Mouse (Mus musculus) layer of hippocampus, adult 18-20 months (tissue): ENCODE measurements at regions not wholly inside any gene's neighbourhood (a gene's known extent, or its start where the extent isn't known, plus 50 kb on each side); places are given as distances from the start of the nearest gene placed in this dataset.
A peak's percentile ranks its signal among the peaks of the same experiment; 100 is the strongest.

Experiments used
- DNase-seq, 2 experiments: peaks; one replicate each; pipeline ENCODE4 v3.0.0; 2022; ENCODE audit warnings: low spot score in 2 of 2

DNA sequence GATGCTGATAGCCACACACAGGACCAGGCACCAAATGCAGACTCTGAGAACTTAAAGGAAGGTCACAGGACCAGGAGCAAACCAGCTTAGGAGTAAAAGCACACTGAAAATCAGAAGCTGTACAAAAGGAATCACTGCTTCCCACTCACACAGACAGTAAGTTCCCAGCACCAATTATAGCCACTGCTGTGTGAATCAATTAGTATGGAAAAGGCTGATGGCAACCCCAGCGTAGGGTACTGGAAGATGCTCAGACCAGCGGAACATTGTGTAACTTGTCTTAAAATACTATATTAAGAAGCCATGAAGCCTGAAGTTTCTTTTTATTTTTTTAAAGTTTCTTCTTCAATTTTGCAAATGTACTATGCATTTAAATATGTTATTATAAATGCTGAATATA, 115.8 kb downstream of the Lnpk start:
- no peak for DNase-seq

DNA sequence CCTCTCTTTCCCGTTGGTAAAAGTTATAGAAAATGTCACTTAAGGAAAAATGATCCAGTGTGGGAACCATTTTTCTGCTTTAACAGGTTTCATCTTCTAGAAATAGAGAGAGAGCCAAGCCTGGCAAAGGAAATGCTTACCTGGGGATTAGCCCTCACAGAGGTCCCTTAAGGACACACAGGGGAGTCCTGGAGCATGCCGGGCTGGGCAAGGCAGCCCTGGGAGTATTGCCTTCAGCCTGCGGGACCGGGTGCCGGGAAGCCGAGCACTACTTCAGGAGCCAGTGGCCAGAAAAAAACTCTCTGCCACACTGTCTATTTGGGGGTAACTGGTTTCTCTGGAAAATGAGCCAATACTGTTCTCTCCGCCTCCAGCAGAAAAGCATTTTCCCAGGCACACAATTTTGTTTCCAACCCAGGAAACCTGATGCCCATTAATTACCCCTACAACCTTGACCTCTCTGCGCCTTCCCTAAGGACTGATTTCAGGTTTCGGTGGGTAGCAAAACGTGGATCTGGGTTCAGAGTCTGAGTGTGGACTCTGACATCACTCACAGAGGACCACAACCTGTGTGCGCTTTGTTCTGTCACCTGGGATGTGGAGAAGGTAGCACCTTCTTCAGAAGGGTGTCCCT, 117.9 kb downstream of the Lnpk start:
- DNase-seq, result no peak

DNA sequence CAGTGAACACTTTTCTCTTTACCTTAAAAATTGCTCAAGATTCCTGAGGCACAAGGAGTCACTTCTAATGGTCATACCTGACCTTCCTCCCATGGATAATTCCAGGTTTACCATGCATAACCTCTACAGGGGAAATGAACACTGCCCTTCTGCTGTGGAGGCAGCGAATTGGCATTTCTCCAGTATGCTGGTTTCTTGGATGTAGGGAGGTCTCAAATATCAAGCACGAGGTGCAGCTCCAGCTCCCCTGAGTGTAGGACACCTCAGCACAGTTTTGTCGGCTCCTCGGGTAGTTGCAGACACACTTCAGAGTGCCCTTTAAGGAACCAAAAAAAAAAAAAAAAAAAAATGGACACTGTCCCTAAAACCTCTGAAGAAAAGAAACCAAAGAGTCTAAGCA, 124.8 kb downstream of the Lnpk start:
- no peak for DNase-seq

DNA sequence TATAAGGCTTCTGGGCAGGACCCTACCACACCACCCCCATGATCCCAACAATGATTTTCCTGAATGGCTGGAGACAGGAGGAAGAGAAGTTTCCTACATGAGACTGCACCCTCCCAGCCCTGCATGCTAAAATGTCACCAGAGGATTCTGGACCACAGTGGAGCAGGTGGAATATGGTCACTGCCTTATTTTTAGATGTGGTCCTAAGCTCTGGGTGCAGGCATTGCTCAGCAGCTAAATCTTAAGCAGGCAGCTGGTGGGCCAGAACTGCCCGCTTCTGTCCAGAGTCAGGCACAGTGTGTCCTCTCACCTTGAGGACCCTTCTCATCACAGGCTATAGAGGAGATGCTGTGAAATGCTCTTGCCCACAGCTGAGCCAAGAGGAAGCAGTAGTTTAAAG, 126.6 kb downstream of the Lnpk start:
- DNase-seq, result no peak

DNA sequence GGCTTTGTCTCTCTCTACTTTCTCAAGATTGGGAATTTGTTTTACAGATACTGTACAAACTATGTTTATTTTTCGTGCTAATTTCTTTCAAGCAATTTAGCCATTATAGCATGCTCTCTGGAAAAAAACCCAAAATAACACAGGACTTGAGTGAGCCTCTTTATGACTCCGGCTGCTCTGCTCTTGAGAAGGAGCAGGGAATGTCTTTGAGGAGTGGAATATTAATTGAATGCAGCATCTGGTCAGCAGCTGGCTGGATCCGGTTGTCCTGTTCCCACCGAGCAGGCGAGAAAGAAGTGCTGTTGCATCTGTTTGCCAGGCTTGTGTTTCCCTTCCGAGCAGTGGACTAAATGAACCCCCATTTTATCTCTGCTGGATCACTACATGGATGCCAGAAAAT, 127.7 kb downstream of the Lnpk start:
- DNase-seq, result no peak

DNA sequence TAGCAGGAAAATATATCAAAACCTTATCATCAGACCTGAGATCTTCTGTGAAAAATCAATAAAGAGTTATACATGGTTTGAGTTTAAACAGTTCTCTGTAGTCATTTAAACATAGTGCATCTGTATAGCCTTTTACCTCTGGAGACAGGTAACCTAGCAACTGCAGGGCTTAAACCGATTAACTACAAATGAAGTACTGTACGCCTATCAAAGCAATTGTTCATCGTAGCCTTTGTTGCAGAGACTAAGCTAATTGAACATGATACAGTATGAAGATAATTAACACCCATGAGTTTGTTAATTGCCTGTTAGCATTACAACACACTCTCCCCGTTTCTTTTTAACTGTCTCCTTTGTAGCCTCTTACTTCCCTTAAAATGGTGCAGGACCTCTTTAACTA, 128.2 kb downstream of the Lnpk start:
- no peak for DNase-seq

DNA sequence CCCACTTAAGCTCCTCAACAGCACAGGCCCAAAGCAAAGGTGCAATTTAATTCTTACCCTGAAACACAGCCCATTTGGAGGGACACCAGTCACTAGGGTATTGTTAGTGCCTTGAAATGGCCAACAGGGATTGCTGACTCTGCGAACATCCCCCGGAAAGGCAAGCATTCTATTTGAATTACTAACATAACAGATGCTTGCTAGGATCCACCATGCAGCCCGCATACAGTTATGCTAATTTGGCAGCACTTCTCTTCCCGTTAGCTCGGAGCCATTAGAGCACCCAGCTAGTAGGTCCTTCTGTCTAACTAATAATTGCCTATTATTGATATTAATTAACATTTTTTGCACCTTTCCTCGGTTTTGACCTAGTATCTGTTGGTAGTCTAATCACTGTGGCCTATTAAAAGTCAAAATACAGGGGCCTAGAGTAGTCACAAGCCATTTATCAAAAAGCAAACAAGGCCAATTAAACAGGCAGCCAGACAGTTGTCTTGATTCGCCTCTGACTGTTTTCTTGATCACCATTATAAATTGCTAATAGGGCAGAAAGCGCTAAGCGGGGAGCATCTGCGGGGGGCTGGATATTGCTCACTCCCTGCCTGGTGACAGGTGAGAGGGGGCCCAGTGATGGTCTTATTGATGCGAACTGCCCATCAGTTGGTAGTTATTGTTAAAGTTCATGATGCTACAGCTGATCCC, 129.0 kb downstream of the Lnpk start:
- peak in 1 of 2 experiments; percentile 53 for DNase-seq

DNA sequence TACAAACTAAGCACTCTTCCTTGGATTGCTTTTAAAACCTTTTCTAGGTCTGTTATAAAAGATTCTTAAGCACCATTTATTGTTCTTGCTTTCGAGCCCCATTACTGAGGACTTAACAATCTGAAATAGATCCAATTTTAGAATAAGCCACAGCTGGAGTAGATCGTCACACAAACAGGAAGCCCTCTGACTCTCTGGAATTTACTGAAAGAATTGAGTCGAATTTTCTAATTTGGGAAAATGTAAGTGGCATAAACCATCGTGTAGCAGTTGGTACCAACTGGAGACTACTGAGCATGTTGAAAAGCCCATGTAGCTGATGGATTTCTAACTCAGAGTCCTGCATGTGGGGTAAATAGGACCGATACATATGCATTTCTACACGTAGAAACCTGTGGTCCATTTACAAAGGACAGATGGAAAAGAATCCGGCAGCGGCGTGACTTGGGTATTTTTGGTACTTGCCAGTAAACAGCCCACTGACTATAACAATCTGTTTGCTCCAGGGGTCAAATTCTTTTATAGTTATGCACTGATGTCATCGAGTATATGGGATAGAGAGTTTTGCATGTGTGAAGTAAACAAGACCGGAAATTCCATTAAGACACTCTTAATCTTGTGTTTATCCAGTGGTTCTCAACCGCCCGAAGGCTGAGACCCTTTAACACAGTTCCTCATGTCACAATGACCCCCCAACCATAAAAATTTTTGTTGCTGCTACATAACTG, 143.9 kb downstream of the Lnpk start:
- no peak for DNase-seq

DNA sequence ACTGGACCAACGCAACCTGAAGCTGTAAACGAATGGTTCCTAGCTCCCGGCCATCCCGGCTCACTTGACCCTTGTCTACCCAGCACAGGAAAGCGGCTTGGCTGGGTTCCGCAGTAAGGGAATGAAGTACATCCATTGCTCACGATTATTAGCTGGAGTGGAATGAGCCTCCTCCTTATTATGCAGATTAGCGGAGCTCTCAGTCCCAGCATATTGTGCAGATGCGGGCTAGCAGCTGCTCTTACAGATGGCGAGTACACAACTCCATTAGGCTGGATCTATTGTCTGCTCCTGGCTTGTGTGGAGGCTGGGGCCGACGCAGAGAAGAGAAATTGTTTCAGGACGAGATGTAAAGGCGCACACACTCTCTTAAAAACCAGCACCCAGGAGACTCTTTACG, 152.5 kb downstream of the Lnpk start:
- peak; percentile 30 to 81 for DNase-seq

DNA sequence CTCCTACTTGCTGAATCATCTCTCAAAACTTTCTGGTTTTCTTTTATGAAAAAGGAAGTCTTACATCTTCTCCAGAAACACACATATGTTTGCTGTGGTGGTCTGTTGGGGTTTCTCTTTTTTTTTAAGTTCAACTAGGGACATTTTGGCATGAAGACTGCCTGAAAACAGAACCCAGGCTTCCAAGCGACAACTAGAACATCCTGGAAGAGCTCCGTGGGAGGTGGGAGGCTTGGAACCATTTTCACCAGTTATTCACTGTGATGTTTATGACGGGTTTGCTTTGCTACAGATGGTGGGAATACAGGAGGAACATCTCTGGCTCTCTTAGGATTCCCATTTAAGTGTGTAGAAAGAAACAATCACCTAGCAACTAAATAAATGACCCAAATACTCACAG, 154.5 kb downstream of the Lnpk start:
- DNase-seq, result peak; percentile 43 to 74

DNA sequence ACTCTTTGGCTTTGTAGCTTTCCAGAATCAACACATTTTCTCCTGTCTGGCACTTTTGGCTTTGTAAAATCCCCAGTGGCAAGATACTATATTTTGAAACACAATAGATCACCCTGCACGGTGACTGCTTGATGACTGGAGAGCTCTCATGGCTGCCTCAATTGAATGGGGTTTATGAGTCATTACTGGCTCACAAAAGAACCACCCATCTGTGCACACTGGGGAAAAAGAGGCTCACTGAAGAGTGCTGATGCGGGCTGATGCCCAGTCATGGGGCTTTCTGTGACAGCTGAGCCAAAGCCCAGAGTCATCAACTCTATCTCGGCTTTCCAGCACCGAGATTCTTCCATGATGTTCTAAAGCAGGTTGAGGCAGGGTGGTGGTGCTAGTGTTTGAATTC, 163.1 kb downstream of the Lnpk start:
- DNase-seq, result peak in 1 of 2 experiments; percentile 5

DNA sequence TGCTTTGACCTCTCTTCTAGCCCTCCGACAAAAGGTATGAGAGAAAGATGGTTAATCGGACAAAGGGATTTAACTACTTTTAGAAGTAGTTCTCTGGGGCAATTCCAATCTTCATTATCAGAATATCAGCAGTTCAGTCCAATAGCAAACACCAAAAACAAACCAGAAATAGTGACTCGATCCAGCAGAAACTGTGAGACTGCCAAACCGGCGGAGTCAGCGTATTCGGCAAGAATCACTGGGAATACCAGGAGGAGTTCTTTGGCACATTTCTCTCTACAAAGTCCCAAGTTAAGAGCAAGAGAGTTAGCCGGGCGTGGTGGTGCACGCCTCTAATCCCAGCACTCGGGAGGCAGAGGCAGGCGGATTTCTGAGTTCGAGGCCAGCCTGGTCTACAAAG, 164.5 kb downstream of the Lnpk start:
- no peak for DNase-seq

DNA sequence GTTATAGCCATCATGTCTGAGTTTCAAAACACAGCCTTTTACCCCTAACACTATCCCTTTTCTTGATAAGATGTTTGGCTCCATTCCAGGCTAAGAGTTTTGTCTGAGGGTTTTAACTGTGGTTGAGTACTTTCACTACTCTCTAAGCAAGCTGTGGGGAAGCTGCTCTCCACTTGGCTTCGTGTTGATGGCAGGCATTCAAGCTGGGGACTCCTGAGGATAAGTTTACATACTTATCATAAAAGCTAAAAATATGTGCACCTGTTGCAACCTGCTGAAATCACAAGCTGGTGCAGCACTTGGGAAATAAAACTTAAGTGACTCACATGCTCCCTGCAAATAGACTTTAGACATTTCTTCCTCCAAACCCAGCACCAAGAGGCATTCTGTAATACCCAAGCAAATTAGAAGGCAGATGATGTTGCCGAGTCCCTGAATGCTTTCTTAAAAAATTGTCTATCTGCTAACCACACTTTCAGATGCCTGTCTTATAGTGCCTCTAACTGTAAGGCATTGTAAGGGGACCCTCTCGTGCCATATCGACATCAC, 169.3 kb downstream of the Lnpk start:
- DNase-seq, result no peak

DNA sequence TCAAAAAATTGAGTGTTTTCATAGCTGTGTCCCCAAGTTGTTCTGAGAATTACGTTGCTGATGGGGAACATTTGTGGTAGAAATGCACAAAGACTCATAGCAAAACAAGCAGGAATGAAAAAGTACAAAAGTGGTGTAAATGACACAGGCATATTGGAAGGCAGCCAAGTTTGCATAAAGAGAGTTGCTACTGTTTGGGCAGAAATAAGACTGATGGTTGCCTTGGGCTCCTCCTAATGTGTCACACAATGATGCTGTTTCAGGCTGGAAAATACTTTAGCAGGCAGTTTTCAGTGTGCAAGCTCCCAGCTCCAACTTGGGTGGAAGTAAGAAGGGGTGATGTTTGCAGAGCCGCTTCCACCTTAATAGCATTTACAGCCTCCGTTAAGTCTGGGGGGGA, 174.7 kb downstream of the Lnpk start:
- DNase-seq, result no peak

DNA sequence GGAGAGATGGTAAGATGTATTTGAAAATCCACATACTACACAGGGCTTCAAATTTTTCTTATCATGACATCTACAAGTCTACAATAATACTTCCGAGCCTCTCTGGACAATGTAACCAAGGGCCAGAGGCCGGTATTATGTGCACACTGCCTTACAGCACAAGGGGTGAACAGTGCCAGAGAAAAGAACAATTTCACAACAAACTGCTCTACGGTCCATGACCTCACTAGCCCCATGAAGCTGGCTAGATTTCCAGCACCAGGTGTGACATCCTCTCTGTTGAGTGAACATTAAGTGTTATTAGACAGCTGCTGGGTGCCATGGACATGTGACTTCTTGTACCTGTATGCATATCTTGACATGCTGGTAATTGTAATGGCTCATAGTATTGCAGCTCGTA, 188.2 kb downstream of the Lnpk start:
- DNase-seq, result no peak

DNA sequence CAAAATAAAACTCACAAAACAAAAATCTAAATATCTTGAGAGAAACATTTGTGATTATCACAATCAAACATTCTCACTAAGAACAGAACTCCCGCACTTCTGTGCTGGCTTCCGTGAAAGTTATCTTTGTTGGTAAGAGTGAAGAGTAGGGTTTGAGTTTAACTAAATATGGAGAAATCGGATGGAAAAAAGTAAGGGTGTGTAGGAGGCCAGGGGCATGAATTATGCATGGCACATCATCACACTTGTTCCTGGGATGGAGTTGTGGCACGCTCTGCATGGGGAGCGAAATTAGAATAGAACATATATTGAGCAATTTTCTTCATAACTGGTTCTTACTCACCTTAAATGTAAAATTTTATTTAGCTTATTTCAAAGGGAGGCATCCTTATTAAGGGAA, 191.2 kb downstream of the Lnpk start:
- peak in 1 of 2 experiments; percentile 5 for DNase-seq

DNA sequence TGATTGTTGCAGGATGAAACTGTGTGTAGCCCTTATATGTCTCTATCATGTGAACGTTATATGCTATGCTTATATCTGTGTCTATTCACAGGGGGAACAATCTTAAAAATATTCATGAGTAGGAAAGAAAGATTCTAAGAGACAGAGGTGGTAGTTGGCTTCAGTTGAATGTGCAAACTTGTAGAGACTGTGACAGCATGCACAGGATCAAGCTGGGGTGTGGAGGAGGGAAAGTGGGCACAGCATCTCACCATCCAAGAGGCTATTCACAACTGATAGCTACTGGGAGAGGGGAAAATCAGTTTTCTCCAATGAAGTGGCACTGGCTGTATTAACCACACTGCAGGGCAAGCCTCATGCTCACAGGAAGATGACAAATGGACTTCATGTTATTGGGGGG, 194.3 kb downstream of the Lnpk start:
- no peak for DNase-seq

DNA sequence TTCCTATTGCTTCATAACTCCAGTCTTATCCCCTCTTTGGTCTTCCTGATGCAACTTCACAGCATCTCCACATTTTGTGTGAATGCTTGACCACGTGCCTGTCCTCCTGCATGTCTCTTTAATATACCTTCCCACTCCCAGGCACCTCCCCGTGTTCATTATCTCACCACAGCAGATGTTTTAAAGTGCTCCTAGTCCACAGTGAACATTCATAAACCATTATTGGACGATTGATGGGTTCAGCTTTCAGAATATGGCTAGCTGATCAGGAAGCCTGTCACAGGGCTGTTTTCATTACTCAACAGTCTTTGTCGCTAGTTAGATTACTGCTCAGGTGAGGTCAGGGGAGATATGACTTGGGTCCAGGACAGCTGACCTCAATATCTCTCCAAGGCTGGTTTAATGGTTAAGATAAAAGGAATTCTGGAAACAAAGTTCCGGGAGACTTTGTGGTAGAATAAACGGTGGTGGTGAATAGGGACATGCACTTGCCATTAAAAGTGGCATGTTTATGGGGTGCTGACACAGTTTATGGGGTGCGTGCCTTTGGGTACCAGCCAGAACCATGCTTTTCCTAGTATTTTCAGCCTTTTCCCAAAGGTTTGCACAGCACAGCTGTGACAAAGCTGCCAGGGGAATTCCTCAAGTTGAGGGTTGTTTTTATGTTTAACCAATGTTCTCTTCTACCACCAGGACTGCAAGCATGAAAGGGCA, 198.5 kb downstream of the Lnpk start:
- no peak for DNase-seq

DNA sequence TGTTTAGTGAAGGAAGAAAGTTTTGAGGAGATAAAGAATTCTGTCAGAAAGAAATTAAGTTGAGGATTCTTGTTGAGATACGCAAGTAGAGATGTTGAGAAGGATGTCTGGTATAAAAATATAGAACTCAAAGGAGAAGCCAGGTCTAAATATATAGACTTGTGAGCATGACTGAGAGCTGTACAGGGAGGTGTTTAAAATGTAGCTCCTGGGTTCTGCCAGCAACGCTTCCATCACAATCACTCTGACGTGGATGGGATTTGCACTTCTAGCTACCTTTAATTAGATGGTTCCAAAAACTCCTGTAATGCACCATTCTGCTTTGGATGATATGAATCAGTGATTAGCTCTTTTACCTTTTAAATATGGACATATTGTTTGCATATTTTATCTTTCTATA, 200.5 kb downstream of the Lnpk start:
- no peak for DNase-seq

DNA sequence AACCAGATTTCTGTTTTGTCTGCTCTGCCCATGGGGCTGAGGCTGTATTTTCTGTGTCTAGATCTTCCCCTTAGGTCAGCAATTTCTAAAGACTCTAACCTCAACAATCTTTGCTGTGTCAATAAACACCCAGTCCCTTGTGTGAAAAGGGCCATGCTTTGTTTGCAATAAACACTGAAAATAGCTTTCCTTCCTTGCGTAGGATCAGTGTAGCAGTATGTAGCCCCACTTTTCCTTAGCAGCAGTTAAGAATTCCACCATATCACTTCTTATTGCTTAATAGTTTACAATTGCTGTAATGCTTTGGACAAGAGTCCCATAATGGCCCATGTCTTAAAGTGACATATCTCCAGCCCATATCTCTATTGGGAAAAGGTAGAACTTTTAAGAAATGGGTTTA, 205.3 kb downstream of the Lnpk start:
- no peak for DNase-seq

DNA sequence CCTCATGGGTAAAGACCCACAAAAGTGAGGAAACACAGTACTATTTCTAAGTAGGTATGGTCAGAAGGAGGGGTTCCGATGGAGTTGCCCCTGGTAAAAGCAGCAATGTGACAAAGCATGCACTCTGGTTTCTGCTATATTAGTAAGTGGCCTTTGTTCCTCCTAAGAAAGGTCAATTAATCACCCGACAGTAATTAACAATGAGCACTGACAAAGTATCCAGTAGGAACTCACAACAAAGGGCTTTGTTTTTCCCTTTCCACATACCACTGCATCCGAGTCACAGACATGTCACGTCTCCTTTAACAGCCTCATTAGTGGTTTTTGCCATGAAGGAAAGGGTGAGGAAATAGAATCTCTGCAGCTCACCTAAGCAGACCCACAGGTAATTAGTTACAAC, 206.2 kb downstream of the Lnpk start:
- DNase-seq, result no peak

DNA sequence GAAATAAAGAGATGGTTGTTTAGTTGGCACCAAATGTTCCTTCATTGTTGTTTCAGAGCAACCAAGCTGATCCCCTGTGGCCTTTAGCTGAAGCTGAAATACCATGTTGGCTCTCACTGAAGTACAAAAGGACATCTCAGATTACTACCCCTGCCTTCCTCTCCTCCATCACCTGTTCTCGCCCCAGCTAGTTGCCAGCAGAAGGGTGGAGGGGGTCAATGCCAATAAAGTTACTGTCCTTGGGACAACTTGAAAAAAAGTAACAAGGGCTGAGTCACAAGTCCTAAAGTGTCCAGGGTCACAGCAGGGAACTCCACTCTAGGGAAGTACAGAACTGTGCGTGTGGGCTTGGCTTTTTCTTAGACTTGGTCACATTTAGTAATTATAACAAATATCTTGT, 216.0 kb downstream of the Lnpk start:
- no peak for DNase-seq
